Mouse (Mus musculus) cortical plate, adult 2 months (tissue): ENCODE results near the gene Akap6.

Source experiments
- CTCF ChIP-seq: fragments of 200-500 bp; IDR thresholded peaks from 2 replicates; pipeline ENCODE4 v1.5.1; 2011; ENCODE audit warnings: mild to moderate bottlenecking, control low read depth, low read length; ENCODE audit not compliant: insufficient read depth; ENCODE audit errors: extremely low read depth
- POLR2A ChIP-seq: fragments of 200-500 bp; IDR thresholded peaks from 2 replicates; pipeline ENCODE4 v1.6.1; 2011; ENCODE audit warnings: mild to moderate bottlenecking, low read length, control low read depth; ENCODE audit not compliant: insufficient read depth; ENCODE audit errors: extremely low read depth

DNA sequence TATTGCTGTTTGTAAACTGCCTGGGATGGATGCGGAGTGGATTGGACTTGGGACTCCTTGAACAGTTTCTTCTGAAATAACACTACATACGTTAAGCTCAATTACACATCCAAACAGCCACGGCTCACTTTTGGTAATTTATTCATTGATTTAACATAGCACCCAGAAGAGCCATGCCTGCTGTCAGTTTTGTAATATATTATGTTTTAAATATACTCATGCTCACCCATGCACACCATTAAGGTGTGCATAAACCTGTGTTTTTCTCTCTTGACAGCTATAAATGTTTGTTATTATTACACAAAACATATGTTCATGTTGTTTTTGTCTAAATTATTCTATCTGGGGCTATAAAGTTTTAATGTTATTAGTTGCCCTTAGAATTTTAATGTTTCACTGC lies 258.4 kb downstream of the Akap6 start:
- TF ChIP-seq CTCF (no peak), POLR2A (no peak)
